Mouse (Mus musculus): ENCODE measurements around the gene Pitx2. TPM values are rescaled to one million over a fixed set of nuclear protein-coding genes. Genes with fewer than 3 reads are reported as not detected.

Gene Pitx2
- total RNA-seq, 1 experiment = 9.8 TPM

GRCm38 (mm10) chr3:129223964-129224805 lies 24.5 kb downstream of the Pitx2 start:
- no peak overlapping the region for H3K27ac ChIP-seq (ENCODE audit: insufficient read depth, low read depth, low read length, poor library complexity, severe bottlenecking)
- H3K4me1 ChIP-seq (ENCODE audit: control insufficient read depth in 2 of 2, insufficient read depth in 2 of 2, low read length in 2 of 2, poor library complexity in 1 of 2) = peaks cover 0 to 16% of the 10 kb centered on the region in 2 experiments; a peak in 1 of 4 replicates
- TF ChIP-seq ZNF384 (IDR thresholded peaks at IDR 0.05; ENCODE audit: low read depth, low read length) (no peak), CHD2 (IDR thresholded peaks at IDR 0.05; ENCODE audit: low read depth, low read length) (no peak), ZC3H11A (IDR thresholded peaks at IDR 0.05; ENCODE audit: borderline replicate concordance, low read depth, low read length) (no peak), HCFC1 (IDR thresholded peaks at IDR 0.05; ENCODE audit: borderline replicate concordance, insufficient read depth, low read length) (no peak), MAFK (IDR thresholded peaks at IDR 0.05; ENCODE audit: insufficient read depth, low read depth, low read length) (no peak)
- in situ Hi-C loops (cut with MboI; ENCODE audit: low sequenced_read_pairs in 2 of 2, unreplicated experiment in 2 of 2) = loop anchor here (5.0 to 25.0 kb wide), 2 partner anchors 1592 to 1888 kb away; partner anchors contain the start of genes Lef1 (in 1 of the 2) and Neurog2 (in 1 of the 2)
- DNase-seq (ENCODE audit: low read depth, low spot score) = no peak
- H3K9me3 ChIP-seq (ENCODE audit: control insufficient read depth, insufficient read depth, low read depth, low read length) = no peaks in the 10 kb centered on the region
- peak overlapping the region; percentile 21 to 42; a peak in 2 of 4 replicates for H3K4me3 ChIP-seq (ENCODE audit: insufficient read depth in 1 of 2, low read depth in 1 of 2, low read length in 2 of 2, poor library complexity in 1 of 2, severe bottlenecking in 1 of 2)
- H3K36me3 ChIP-seq (ENCODE audit: control insufficient read depth, insufficient read depth, low read length, poor library complexity, severe bottlenecking) = no peaks in the 10 kb centered on the region
- no peak overlapping the region for H3K9ac ChIP-seq (ENCODE audit: insufficient read depth, low read depth, low read length, poor library complexity, severe bottlenecking)

GRCm38 (mm10) chr3:129224806-129225576 lies 25.3 kb downstream of the Pitx2 start:
- no peak overlapping the region for H3K9ac ChIP-seq (ENCODE audit: insufficient read depth, low read depth, low read length, poor library complexity, severe bottlenecking)
- TF ChIP-seq MAFK (IDR thresholded peaks at IDR 0.05; ENCODE audit: insufficient read depth, low read depth, low read length) (no peak), HCFC1 (IDR thresholded peaks at IDR 0.05; ENCODE audit: borderline replicate concordance, insufficient read depth, low read length) (no peak), ZNF384 (IDR thresholded peaks at IDR 0.05; ENCODE audit: low read depth, low read length) (no peak), ZC3H11A (IDR thresholded peaks at IDR 0.05; ENCODE audit: borderline replicate concordance, low read depth, low read length) (no peak), CHD2 (IDR thresholded peaks at IDR 0.05; ENCODE audit: low read depth, low read length) (no peak)
- H3K27ac ChIP-seq (ENCODE audit: insufficient read depth, low read depth, low read length, poor library complexity, severe bottlenecking) = no peak overlapping the region
- H3K36me3 ChIP-seq (ENCODE audit: control insufficient read depth, insufficient read depth, low read length, poor library complexity, severe bottlenecking) = no peaks in the 10 kb centered on the region
- peak overlapping the region; percentile 21 to 32; a peak in 2 of 4 replicates for H3K4me3 ChIP-seq (ENCODE audit: insufficient read depth in 1 of 2, low read depth in 1 of 2, low read length in 2 of 2, poor library complexity in 1 of 2, severe bottlenecking in 1 of 2)
- no peaks in the 10 kb centered on the region for H3K9me3 ChIP-seq (ENCODE audit: control insufficient read depth, insufficient read depth, low read depth, low read length)
- in situ Hi-C loops (cut with MboI; ENCODE audit: low sequenced_read_pairs in 2 of 2, unreplicated experiment in 2 of 2) = loop anchor here (5.0 to 25.0 kb wide), 2 partner anchors 1593 to 1887 kb away; partner anchors contain the start of genes Lef1 (in 1 of the 2) and Neurog2 (in 1 of the 2)
- DNase-seq (ENCODE audit: low read depth, low spot score) = no peak
- H3K4me1 ChIP-seq (ENCODE audit: control insufficient read depth in 2 of 2, insufficient read depth in 2 of 2, low read length in 2 of 2, poor library complexity in 1 of 2) = peaks cover 0 to 16% of the 10 kb centered on the region in 2 experiments; a peak in 1 of 4 replicates

GRCm38 (mm10) chr3:129225577-129226289 lies 26.1 kb downstream of the Pitx2 start:
- Histone ChIP-seq H3K4me1 (ENCODE audit: control insufficient read depth in 2 of 2, insufficient read depth in 2 of 2, low read length in 2 of 2, poor library complexity in 1 of 2) (peaks cover 0 to 16% of the 10 kb centered on the region in 2 experiments; a peak in 1 of 4 replicates), H3K9me3 (ENCODE audit: control insufficient read depth, insufficient read depth, low read depth, low read length) (no peaks in the 10 kb centered on the region), H3K4me3 (ENCODE audit: insufficient read depth in 1 of 2, low read depth in 1 of 2, low read length in 2 of 2, poor library complexity in 1 of 2, severe bottlenecking in 1 of 2) (no peak overlapping the region), H3K36me3 (ENCODE audit: control insufficient read depth, insufficient read depth, low read length, poor library complexity, severe bottlenecking) (no peaks in the 10 kb centered on the region), H3K27ac (ENCODE audit: insufficient read depth, low read depth, low read length, poor library complexity, severe bottlenecking) (no peak overlapping the region), H3K9ac (ENCODE audit: insufficient read depth, low read depth, low read length, poor library complexity, severe bottlenecking) (no peak overlapping the region)
- no peak for TF ChIP-seq CHD2 (IDR thresholded peaks at IDR 0.05; ENCODE audit: low read depth, low read length)
- TF ChIP-seq HCFC1 (IDR thresholded peaks at IDR 0.05; ENCODE audit: borderline replicate concordance, insufficient read depth, low read length) = no peak
- TF ChIP-seq ZC3H11A (IDR thresholded peaks at IDR 0.05; ENCODE audit: borderline replicate concordance, low read depth, low read length) = no peak
- TF ChIP-seq ZNF384 (IDR thresholded peaks at IDR 0.05; ENCODE audit: low read depth, low read length) = no peak
- TF ChIP-seq MAFK (IDR thresholded peaks at IDR 0.05; ENCODE audit: insufficient read depth, low read depth, low read length) = no peak
- in situ Hi-C loops (cut with MboI; ENCODE audit: low sequenced_read_pairs in 2 of 2, unreplicated experiment in 2 of 2) = no loop called here
- no peak for DNase-seq (ENCODE audit: low read depth, low spot score)

- in situ Hi-C loops (cut with MboI; ENCODE audit: low sequenced_read_pairs in 2 of 2, unreplicated experiment in 2 of 2) = no loop called here
- DNase-seq (ENCODE audit: low read depth, low spot score) = no peak
- H3K9ac ChIP-seq (ENCODE audit: insufficient read depth, low read depth, low read length, poor library complexity, severe bottlenecking) = no peak overlapping the region
- peaks cover 0 to 16% of the 10 kb centered on the region in 2 experiments; a peak in 1 of 4 replicates for H3K4me1 ChIP-seq (ENCODE audit: control insufficient read depth in 2 of 2, insufficient read depth in 2 of 2, low read length in 2 of 2, poor library complexity in 1 of 2)
- no peaks in the 10 kb centered on the region for H3K9me3 ChIP-seq (ENCODE audit: control insufficient read depth, insufficient read depth, low read depth, low read length)
- no peak overlapping the region for H3K27ac ChIP-seq (ENCODE audit: insufficient read depth, low read depth, low read length, poor library complexity, severe bottlenecking)
- H3K4me3 ChIP-seq (ENCODE audit: insufficient read depth in 1 of 2, low read depth in 1 of 2, low read length in 2 of 2, poor library complexity in 1 of 2, severe bottlenecking in 1 of 2) = no peak overlapping the region
- TF ChIP-seq ZC3H11A (IDR thresholded peaks at IDR 0.05; ENCODE audit: borderline replicate concordance, low read depth, low read length) = no peak
- TF ChIP-seq ZNF384 (IDR thresholded peaks at IDR 0.05; ENCODE audit: low read depth, low read length) = no peak
- TF ChIP-seq CHD2 (IDR thresholded peaks at IDR 0.05; ENCODE audit: low read depth, low read length) = no peak
- no peak for TF ChIP-seq HCFC1 (IDR thresholded peaks at IDR 0.05; ENCODE audit: borderline replicate concordance, insufficient read depth, low read length)
- TF ChIP-seq MAFK (IDR thresholded peaks at IDR 0.05; ENCODE audit: insufficient read depth, low read depth, low read length) = no peak
- no peaks in the 10 kb centered on the region for H3K36me3 ChIP-seq (ENCODE audit: control insufficient read depth, insufficient read depth, low read length, poor library complexity, severe bottlenecking)
These were observed 27.0 kb downstream of the Pitx2 start for GRCm38 (mm10) chr3:129226681-129227080.
